Mouse (Mus musculus) lung, adult 18-20 months (tissue): Measurements from ENCODE around the gene Olig2.

Source experiments
- DNase-seq, 2 experiments: peaks; one replicate each; pipeline ENCODE4 v3.0.0; 2022; ENCODE audit warnings: mixed read lengths in 2 of 2

Gene Olig2

DNA sequence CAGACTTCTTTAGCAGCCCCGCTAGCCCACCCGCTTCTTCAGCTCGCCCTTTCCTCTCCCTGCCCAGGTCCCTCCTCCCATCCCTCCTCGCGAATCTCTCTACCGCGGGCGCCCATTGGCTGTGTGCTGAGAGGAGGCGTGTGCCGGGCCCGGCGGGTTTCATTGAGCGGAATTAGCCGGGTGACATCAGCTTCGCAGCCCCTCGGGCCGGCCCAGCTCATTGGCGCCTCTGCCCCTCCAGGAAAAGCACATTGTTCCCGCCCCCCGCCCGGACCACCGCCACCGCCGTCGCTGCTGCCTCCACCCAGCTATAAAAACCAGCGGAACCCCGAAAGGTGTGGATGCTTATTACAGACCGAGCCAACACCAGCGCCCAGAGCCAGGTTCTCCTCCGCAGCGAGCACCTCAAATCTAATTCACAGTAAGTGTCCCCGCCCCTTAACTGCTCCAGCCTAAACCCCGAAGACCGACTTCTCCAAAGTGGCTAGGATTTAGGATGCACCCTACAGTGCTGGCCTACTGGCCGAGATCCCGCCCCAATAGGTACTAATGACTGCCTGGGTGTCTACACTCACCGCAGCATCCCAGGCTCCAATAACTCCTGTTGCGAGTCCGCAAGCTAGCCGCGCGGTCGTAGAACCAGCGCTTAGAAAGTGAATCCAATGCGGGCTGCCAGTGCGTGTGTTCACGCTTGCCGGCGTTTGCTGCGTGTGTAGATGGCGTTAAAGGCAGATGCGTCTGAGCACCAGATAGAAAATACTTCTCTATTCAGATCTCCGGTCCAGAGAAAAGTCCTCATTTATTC, at the start of gene Olig2:
Gene Olig2, plus strand, starts transcription at position 225 of the 805 bp plus-strand sequence.
- no peak for DNase-seq

DNA sequence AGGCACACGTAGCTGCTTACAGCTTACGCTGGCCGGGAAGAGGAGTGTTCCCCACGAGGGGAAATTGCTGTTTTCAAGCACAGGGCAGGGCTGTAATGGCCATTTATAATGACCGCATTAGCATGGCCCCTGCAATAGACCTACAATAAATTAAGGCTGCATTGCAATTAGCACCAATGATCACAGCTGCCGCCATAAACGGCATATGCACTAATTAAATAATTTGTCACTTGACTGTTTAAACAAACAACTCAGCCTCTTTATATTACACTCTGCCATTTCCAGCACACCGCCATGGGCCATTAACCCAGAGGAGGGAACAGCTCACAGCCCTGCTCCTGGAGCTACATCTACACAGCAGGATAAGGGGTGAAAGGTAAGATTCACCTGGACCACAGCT, 49.4 kb upstream of the Olig2 start:
- no peak for DNase-seq

DNA sequence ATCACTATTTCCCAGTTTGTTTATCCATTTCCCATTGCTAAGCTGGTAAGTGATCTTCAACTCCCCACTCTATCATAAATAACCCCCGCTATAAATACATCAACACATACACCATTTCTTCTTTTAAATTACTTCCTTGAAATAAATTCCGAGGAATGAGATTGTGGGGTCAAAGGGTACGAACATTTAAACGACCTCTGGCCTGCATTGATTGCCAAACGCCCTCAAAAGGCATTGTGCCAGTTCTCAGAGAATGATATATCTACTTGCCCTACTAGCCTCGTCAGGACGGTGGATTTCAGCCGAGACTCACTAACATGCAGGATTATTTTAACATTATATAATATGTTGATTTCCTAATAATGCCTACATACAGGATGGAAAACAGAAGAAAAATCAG, 38.2 kb upstream of the Olig2 start:
- DNase-seq: no peak

DNA sequence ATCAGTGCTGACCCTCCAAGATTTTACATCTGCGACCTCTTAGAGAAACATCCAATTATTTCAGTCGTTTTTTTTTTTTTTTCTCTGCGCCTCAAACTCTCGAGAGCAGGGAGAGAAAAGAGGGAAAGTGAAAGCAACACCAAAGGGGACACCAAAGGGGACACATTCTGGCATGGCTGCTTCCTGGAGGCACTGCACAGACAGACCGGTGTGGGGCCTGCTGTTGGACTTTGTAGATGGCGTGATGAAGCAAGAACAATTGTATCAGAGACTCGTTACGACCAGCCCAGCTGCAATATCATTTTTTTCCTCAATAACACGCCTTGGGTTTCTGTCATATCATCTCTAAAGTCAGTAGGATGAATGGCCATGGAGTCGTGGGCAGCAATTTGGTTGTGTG, 37.6 kb upstream of the Olig2 start:
- DNase-seq: no peak

DNA sequence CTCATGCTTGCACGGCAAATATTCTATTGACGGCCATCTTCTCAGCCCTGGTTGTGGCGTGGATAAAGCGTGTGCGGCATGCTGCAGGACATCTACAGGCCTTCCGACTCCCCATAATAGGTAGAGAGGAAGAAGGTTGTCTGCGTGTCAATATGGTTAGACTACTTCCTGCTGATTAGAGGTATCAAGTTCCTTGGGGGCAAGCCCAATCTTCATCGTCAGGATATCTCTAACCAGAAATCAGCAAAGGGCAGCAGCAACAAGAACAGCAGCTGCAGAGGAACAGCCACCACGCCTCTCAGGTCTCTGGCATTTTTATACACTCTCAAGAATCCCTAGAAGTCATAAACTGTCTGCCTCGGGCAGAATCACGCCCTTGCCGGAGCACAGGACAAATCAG, 37.0 kb upstream of the Olig2 start:
- DNase-seq: no peak

DNA sequence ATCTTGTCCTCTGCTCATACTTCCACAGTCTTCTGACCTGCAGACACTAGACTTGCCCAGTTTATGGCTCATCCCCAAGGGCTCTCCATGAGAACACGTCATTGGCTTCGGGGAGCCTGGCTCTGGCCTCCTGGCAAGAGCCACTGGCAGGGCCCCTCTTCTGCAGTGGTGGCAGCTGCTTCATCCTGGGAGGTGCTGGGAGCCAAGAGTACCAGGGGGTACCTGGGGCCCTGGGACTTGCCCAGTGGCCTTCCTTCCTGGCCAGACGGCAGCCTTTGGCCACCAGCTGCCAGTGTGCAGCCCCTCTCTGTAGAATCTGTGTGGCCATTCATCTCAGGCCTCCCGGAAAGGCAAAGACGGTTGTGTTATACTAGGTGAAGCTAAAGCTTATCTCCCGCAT, 34.0 kb upstream of the Olig2 start:
- DNase-seq: no peak

DNA sequence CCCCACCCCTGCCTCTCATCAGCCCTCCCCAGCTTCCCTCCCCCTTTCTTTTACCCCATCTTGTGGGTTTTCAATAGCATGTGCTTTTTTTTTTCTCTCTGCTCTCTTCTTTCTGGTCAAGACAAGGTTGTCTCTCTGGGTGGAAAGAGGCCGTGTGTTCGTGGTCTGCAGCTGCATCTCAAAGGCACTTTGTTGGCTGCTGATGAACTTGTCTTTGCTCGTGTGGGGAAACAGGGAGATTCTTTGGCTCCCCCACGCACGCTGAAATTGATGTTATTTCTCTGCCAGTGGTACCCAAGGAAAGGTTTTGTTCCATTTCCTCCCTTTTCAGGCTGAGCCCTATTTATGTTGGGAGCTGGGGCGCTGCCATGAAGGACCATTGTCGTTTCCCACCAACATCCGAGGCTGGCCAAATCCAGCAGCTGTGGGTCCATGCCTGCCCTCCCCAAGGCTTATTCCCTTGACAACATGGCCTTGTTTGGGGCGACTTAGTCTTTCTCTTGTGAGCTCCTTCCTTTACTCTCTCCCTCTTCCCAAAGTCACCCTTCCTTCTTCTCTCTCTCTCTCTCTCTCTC, 33.5 kb upstream of the Olig2 start:
- no peak for DNase-seq

DNA sequence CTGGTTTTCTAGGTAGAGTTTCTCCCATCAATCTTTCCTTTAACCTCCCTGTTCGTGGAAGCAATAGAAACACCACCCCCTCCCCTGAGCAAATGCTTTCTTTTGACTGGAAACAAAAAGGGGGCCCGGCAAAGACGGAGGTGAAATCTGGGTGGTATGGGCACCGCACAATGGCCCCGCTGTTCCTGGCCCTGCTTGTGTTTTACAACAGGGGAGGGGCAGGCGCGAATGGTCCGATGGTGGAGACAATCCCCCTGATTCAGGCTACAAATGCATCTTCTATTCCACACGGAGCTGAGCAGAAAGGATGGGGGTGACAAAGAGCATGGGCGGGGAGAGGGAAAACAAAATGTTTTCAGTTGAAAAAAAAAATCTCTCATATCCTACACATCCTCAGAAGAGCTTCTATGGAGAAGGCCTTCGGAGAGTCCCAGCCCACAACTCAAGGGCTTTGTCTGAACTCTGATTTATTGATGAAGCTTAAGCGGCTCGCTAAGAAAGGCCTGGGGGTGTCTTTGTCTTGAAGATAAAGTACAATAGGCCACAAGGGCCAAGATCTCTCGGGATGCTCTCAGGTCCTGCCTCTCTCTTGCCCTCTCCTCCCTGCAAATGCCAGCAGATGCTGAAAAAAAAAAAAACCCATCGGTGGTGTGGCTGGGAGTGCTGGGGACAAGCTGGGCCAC, 32.4 kb upstream of the Olig2 start:
- no peak for DNase-seq

DNA sequence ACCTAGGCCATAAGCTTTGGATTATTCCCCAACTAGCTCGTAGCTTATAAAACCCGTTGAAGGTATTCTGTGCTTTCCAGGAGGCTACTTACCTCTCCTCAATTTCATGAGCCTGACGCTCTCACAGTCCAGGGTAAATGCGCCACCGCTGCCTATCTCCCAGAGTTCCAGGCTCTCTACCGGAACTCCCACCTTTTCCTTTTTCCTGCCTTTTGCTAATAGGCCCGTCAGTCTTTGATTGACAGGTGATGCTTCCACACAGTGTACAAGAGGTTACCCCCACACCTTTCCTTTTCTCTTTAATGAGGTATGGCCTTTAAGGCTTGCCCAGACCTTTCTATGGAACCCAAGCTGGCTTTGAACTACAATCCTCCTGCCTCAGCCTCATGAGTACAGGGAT, 25.4 kb upstream of the Olig2 start:
- no peak for DNase-seq

DNA sequence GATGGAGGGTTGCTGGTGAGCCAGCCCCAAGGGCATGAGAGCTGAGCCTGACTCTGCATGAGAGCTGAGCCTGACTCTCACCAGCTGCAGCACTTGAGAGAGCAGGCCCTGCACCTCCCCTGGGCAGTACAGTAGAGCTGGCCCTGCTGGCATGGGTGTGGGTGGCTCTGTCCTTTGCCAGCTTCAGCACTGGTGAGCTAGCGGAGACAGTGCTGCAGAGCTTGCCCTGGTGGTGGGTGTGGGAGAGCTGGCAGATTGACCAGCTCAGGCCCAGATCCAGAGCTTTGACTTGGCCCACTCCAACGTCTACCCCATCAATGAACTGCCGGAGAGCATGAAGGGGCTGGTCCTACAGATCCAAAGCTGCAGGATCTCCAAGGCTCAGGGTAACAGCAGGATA, 22.3 kb upstream of the Olig2 start:
- DNase-seq: no peak

DNA sequence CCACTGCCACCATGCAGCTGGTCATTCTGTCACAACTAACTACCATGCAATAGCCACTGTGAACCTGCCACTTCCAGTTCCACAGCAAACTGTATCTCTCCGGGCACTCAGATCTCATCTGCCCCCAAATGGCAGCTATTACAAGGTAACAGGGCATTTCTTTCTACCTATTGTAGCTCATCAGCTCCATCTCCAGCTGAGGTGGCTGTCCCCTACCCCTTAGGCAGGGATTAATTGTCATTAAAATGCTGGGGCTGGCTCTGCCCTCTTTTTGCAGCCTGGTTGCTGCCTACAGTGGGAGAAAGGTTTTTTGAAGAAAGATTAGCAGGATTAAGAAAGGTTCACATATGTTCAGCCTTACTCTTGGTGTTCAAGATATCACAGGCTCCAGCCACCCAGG, 18.9 kb upstream of the Olig2 start:
- DNase-seq: no peak

DNA sequence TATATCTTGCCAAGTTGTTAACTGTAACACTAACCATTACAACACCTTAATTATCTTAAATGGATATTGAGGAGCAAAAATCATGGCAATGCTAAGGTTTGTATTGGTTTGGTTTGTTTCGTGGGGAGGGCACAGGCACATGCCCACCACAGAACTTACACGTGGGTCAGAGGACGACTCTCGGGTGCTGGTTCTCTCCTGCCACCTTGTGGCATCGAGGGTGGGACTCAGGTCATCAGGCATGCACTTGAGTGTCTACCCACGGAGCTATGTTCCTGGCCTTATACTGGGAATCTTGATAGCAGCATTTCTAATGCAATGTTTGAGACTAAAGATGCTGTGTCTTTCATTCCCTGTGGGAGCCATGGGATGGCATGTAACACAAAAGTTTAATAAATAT, 8.2 kb upstream of the Olig2 start:
- no peak for DNase-seq

DNA sequence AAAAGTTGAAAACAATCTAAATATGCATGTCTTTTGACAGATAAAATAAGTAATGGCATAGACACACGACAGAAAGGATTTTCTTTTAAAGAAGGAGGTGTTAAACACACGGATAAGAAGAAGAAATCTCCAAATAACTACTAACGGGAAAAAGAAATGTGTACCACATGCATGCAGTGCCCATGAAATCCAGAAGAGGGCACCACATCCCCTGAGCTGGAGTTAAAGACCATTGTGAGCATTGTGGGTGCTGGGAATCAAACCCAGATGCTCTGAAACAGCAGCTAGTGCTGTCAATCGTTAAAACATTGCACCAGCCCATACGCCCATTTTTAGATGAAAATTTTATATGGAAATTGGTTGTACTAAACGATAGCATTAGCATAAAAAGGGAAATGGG, 7.3 kb upstream of the Olig2 start:
- no peak for DNase-seq

DNA sequence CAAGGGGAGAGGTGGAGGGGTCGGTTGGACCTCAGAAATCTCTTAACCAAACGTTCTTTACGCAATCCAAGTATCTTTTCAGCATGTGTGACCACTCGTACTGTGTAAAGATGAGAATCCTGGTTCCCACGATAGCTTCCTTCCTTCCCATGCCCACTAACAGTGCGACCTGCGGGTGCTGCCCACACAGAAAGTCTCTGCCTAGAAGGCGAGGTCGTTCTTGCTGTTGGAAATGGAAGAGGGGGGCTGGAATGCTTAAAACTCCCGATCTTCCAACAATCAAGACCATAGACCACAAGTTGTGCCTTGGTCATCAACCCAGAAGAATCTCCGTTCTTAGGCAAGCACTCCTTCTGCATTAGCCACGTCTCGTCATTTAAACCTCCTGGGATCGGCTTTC, 6.0 kb upstream of the Olig2 start:
- DNase-seq: no peak

DNA sequence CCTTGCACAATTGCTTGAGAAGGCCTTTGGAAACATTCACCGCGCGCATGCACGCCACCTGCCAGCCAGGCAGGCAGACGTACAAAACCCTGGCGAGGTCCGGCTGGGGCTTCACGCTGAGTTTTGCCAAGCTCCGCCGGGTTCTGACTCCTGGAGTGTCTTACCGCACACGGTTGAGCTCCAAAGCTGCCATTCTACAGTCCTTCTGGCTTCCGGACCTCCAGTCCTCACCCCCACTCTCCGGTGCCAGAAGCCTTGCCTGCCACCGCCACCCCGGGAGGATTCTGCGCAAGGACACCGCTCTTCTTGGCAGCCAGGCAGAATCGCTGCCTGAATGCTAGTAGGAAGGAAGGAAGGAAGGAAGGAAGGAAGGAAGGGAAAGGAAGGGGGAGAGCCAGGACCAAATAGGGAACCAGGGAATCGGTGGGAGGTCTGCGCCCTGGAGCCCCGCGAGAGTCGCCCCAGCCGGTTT, 3.0 kb upstream of the Olig2 start:
- DNase-seq: no peak

DNA sequence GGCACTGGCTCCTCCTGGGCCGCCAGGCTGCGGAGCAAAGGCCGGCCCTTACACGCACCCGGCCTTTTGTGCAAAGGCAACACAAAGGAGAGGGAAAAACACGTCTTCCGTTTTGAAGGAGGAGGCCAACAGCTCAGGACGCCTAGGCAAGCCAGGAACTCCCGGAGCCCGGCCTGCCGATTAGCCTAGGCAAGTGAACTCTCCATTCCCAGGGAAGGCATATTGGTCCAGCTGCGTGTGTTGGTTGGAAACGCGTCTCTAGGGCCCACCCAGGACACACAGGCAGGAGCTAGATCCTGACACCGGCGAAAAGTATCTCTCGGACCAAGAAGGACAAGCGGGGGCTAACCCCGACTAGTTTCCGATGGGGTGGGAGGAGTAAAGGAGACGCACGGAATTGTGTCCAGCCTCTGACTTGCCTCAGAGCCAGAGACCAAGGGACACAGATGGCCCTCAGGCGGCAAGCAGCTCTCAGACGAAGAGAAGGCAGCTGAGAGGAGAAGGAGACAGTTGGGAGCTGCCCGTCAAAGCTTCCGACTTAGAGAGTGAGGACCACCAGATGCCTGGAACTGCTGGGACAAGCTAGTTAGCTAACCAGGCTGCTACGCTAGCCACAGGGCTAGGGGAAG, 2.5 kb upstream of the Olig2 start:
- no peak for DNase-seq

DNA sequence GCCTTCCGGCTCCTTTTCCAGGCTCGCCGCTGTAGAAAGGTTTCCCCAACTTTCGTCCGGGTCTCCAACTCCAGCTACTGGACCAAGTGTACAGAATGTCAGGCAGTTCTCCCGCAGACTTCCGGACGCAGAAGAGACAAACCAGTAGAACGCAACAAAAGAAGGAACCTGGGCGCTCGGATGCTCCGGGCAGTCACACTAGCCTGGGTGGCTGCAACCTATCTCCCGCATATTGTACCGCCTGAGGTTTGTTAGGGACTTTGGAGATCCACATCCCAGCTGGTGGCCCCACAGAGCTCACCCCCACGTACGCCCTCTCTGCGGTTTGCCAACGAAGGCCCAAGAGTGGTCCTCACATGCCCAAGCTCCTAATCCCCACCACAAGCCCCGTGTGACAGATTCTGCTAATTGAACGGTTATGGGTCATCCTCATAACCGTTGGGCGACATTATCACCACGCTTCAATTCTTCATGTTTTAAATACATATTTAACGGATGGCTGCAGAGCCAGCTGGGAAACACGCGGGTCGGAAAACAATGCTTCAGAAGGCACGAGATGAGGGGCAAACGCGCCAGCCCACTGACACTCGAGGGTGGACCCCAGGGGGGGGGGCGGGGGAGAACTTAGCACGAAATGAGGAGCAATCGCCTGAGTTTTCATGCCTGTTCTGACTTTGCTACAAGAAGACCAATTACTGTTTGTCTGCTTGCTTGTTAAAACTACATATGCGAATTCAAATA, 1.8 kb upstream of the Olig2 start:
- DNase-seq: no peak

DNA sequence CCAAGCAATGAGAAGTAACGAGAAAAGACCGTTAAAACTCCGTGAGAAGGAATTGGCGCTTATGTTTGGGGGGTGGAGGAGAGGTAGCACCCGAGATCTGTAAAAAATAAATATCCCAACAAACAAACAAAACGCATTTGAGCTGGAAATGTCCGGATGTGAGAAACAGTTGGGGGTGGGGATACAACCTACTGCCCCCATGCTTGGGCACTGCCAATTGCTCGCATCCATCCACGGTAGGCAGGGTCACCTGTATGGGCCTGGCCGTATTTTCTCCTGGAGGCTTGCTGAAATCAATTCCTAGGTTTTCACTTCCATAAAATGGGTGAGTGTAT, 1.2 kb upstream of the Olig2 start:
- DNase-seq: no peak

DNA sequence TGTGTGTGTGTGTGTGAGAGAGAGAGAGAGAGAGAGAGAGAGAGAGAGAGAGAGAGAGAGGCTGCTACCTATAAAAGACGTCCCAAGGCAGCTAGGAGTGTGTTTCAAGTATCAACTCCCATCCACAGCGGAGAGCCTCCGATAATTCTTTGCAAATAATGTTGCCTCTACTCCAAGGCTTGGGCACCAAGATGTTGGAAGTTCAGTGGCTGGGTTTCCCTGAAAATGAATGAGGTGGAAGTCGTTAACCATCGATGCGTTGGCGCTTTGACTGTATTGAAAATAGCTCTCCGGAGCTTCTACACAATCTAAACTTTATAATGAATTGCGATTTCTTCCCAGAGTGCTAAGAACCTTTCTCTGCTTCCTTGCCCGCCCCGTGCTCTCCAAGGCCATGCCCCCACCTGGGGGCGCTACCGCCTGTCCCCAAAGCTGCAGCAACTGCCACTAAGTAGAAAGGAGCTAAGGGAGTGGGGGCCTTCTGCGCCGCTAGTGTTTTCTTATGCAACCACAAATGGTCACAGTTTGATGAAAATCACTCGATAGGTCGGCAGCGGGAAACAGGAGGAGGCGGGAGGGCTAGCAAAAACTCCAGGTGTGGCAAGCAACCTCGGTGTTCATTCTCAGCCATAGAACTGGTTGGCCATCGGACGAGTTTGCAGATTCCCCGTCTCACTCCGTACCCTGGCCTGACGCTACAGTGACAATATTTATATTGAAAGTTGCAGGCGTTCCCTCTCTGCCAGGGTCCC, 600 bp upstream of the Olig2 start:
- no peak for DNase-seq

DNA sequence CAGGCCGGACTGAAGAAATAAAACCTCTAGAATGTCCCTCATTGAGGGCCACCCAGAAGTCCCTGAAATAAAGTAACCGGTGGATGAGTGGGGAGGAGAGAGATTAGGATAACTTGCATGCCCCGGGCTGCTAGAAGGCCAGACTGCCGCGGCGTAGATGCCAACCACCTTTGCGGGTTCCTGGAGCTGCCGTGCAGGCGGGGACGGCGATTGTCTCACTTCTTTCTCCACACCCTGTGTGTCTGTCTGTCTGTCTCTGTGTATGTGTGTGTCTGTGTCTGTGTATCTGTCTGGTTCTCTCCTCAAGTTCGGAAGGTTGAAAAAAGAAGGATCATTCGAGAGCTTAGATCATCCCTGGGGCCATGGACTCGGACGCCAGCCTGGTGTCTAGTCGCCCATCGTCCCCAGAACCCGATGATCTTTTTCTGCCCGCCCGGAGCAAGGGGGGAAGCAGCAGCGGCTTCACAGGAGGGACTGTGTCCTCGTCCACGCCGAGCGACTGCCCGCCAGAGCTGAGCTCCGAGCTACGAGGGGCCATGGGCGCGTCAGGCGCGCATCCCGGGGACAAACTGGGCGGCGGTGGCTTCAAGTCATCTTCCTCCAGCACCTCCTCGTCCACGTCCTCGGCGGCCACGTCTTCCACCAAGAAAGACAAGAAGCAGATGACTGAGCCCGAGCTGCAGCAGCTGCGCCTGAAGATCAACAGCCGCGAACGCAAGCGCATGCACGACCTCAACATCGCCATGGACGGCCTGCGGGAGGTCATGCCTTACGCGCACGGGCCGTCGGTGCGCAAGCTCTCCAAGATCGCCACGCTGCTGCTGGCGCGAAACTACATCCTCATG, 1.0 kb downstream of the Olig2 start:
- no peak for DNase-seq
